Mouse (Mus musculus): Measurements from ENCODE around the gene Rpl18.

Rpl18 gene

DNA sequence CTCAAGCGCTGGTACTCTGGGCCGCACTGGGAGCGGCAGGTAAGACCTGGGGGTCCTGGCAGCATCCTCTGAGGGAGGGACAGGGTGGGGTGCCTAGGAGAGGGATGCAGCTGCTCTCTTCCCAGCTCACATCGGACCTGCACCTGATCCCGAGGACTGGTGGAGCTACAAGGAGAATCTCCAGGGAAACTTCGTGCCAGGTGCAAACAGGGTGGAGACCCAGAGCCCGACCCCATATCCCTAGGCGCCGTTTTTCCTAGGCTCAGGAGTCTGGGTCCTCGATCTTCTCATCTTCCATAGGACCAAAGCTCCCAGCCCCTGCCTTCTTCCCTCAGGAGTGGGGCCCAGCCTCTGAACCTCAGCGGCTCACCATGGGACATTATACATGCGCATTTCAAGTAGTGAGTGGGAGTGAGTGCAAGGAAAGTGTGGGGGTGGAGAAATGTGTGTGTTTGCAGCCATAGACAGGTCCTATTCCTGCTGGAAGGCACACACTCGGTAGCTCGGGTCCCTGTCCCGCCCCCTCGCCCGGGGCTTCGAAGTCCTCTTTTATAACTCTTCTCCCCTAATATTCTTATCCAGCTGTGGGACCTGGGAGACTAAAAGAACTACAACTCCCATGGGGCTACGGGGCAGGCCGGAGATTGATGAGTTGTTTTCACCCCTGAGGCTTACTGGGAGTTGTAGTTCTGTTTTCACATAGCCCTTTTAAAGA, 14.8 kb upstream of the Rpl18 start:
- DNase-seq (ENCODE audit: low spot score in 2 of 2), result peak; percentile 79 to 89

DNA sequence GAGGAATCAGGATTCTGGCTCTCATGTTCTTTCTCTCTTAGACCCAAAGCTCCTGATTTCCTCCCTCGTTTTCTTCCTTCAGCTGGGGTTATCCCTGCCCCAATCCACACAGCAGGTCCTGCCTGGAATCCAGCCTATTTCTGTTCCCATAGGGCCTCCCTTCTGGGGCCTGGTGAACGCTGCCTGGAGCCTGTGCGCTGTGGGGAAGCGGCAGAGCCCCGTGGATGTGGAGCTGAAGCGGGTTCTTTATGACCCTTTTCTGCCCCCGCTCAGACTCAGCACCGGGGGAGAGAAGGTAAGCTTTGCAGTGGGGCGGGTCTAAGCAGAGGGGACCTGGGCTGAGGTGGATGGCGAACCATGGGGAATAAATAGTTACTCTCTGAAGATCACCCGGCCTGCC, 14.2 kb upstream of the Rpl18 start:
- no peak for DNase-seq (ENCODE audit: low spot score in 2 of 2)

DNA sequence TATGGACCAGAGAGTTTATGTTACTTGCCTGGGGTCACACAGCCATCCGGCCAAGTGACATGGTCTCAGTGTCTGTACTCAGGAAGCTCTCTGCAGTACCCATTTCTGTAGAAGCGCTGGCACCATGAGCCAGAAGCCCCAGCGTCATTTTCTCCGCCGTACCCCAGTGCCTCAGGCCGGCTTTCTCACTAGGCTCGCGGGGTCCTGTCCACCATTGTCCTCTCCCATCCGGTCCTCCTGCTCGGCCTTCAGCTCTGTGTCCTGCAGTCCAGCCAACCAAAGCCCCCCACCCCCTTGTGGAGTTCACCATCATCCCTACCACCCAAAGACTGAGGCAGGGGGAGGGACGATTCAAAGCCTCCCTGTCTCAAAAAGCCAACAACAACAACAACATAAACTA, 13.7 kb upstream of the Rpl18 start:
- DNase-seq (ENCODE audit: low spot score in 2 of 2), result no peak

DNA sequence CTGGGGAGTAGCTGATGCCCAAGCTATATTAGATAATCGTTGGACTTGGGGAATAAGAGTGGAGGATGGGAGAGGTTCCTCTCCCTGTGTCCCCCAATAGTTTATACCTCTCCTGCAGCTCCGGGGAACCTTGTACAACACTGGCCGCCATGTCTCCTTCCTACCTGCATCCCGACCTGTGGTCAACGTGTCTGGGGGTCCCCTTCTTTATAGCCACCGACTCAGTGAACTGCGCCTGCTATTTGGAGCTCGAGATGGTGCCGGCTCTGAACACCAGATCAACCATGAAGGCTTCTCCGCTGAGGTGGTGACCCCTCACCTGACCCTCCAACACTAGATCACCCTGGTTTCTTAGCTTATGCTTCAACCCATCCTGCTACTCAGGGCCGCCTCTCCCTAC, 12.9 kb upstream of the Rpl18 start:
- no peak for DNase-seq (ENCODE audit: low spot score in 2 of 2)

DNA sequence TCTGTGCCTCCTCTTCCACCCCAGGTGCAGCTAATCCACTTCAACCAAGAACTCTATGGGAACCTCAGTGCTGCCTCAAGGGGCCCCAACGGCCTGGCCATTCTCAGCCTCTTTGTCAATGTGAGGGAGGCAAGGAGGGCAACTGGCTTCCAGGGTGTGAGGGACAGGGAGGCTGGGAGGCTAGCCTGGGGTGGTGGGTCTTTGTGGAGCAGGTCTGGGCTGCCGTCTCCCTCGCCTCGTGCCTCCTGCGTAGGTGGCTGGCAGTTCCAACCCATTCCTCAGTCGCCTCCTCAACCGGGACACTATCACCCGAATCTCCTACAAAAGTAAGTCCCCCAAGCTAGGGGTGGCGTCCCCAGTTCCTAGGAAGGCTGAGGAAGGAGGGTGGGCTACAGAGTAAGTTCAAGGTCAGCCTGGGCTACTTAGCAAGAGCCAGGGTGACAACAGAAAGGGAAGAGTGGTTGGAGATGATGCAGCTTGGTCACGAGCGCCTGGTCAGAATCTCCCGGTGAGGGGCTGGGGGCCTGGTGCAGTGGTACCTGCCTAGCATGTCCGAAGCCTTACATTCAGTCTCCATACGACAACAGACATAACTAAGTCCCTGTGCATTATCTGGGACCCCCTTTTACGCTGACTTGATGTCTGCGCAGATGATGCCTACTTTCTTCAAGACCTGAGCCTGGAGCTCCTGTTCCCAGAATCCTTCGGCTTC, 12.3 kb upstream of the Rpl18 start:
- DNase-seq (ENCODE audit: low spot score in 2 of 2), result no peak

DNA sequence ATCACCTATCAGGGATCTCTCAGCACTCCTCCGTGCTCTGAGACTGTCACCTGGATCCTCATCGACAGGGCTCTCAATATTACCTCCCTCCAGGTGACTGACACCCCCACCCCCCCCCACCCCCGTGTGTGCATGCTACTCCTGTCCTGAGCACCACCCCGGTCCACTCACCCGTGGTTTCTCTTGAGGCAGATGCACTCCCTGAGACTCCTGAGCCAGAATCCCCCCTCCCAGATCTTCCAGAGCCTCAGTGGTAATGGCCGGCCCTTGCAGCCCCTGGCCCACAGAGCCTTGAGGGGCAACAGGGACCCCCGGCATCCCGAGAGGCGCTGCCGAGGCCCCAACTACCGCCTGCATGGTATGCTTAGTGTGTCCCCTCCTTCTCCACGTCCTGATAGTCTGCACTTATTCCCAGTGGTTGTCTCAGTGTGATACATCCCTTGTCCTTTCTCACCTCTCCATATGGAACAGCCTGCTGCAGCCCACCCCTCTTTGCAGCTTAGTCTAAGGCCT, 11.7 kb upstream of the Rpl18 start:
- no peak for DNase-seq (ENCODE audit: low spot score in 2 of 2)

DNA sequence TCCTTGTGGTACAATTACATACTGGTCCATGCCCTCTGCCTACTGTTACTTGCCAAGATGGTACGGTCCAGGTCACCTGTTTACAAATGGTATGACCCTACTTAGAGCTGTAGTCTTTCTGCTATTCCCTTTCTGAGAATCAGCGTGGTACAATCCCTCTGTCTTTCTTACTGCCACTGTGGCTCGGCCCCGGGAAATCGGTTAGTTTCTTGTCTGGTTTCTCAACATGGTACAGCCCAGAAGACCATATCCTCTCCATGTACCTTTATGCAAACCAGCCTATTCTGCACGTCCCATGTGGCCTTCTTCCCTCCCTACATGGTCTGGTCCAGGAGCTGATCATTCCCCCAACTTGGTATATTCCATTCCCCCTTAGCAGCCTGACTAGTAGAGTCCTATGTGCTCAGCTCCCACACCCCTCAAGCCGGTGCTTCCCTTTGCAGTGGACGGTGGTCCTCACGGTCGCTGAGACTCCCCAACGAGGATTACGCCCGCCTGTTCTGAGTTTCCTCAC, 11.2 kb upstream of the Rpl18 start:
- DNase-seq (ENCODE audit: low spot score in 2 of 2), result peak; percentile 72 to 87

DNA sequence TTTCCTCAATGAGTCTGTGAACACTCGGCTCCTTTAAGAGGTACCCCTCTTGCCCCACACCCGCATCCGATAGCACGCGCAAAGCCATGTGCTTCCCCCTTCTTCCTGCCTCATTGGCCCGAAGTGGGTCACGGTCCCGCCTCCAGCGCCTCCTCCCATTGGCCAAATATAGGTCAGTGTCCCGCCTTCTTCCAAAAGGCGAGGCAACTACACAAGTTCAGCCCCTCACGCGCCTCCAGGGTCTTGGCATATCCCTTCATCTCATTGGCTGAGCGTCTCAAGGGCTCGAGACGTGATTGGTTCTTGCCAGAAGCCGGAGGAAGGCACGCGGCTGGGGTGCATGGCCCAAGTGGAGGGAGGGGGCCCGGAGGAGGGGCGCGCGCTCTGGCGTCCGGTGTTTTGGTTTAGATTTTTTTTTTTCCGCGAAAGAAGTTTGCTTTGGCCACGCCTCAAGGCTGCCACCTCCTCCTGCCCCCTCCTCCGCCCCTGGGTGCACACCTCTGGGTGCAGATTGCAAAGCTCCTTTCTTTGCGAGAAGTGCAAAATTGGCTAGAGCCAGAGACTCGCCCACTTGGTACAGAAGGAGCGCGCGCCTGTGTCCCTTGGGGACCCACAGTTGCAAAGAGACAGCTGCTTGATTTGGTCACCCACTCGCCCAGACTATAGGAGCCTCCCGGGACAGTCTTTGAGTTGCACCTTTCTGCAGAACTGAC, 10.4 kb upstream of the Rpl18 start, which contains the start of gene Dbp:
Gene Dbp, plus strand, starts transcription at position 359 of the 713 bp plus-strand sequence.
- peak; percentile 99 to 100 for DNase-seq (ENCODE audit: low spot score in 2 of 2)

DNA sequence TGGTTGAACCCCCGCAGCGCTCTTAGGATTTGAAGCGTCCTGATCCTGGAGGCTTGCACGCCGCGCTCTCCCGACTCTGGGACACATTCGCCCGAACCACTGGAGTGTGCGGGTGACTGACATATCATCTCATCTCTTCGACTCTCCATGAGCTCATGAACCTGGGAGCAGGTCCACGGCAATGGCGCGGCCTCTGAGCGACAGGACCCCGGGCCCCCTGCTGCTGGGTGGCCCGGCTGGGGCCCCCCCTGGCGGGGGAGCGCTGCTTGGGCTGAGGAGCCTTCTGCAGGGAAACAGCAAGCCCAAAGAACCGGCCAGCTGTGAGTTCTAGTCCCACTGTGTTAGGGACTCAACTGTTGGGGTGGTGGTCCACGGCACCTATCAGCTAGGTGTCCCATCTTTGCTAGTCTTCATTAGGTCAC, 9.8 kb upstream of the Rpl18 start:
- DNase-seq (ENCODE audit: low spot score in 2 of 2), result no peak

DNA sequence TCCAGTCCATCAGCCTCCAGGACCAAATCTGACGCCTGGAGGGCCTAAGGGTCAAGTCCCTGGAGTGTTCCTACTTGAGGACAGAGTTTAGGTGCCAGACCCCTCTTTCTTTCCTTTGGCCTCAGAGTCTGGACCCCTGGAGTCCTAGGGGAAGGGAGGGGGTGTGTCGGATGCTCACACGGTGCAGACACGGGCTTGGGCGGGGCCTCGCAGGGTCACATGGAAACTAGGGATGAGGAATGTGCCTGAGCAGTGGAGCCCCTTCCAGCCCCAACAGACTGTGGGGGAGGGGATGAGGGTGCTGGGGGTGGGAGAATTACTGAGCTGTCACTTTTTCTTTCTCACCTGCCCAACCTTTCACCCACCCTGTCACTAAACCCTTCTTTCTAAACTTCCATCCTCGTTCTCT, 9.4 kb upstream of the Rpl18 start:
- peak; percentile 70 to 84 for DNase-seq (ENCODE audit: low spot score in 2 of 2)

DNA sequence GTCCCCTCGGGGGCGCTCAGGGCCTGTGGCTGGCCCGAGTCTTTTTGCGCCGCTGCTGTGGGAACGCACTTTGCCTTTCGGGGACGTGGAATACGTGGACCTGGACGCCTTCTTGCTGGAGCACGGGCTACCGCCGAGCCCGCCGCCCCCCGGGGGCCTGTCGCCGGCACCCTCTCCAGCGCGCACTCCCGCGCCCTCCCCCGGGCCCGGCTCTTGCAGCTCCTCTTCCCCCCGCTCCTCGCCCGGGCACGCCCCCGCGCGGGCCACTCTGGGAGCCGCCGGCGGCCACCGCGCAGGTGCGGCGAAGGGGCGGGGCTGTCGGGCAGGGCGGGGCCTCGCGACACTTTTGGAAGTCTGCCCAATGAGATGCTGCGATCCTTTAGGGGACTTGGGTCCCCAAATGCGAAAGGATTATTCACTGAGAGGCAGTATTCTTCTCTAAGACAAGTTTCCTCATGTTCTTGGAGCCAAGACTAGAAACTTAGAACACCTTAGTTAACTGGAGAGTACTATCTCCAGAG, 8.5 kb upstream of the Rpl18 start:
- DNase-seq (ENCODE audit: low spot score in 2 of 2), result peak; percentile 75 to 83

DNA sequence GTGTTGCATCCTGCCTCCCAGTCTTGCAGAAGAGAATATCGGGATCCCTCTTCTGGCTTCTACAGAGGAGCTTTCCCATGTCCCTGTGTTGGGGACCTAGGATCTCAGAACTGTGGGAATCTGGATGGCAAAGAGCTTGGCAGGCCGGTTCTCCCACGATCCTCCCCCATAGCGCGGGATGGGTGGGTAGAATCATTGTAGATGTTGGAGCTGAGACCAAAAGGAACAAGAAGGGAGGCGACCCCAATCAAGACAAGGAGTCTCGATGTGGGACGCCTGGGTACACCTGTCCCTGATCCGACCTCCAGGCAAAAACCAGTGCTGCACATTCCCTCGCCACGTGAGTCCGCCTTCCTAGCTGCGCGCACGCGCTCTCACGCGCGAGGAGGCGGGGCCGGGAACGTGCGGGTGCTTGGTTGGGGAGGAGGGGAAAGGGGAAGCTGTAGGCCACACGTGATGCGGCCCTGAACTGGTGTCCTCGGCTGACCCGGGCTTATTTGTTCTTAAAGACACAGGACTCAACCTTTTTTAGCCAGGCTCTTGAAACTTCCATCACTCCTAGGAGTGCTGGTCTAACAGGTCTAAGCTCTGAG, 7.8 kb upstream of the Rpl18 start:
- peak; percentile 93 to 97 for DNase-seq (ENCODE audit: low spot score in 2 of 2)

DNA sequence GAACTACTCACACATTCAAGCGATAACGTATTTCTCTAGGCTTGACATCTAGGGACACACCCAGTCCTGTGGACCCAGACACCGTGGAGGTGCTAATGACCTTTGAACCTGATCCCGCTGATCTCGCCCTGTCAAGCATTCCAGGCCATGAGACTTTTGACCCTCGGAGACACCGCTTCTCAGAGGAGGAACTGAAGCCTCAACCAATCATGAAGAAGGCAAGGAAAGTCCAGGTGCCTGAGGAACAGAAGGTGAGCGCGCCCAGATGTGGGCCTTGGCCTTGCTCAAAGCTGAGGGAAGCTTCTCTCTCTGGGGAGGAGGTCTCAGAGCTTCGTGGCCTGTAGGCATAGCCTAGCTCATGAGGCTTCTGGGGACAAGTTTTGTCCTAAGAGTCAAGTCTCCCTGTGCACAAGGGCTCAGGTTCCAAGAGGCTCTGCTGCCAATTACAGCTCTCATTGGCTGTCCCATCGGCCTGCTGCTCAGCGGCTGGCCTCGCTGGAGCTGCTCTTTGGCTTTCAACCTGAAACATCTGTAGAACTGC, 7.0 kb upstream of the Rpl18 start:
- no peak for DNase-seq (ENCODE audit: low spot score in 2 of 2)

DNA sequence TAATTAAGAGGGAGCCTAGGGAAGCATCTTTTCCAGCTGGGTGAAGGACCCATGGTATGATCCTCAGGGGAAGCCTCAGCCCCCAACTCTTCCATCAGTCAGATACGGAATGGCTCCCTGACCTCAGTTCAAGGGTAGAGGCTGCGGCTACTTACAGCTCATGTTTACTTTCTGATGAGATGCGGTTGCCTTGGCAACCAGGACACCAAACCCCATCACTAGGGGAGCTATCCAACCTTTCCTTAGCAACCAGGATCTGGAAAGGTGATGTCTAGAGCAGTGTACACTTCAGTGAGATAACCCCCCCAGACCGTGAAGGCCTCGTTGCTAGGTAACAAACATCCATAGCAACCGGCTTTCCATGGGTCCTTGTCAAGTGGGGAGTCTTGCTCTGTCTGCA, 6.2 kb upstream of the Rpl18 start:
- no peak for DNase-seq (ENCODE audit: low spot score in 2 of 2)

DNA sequence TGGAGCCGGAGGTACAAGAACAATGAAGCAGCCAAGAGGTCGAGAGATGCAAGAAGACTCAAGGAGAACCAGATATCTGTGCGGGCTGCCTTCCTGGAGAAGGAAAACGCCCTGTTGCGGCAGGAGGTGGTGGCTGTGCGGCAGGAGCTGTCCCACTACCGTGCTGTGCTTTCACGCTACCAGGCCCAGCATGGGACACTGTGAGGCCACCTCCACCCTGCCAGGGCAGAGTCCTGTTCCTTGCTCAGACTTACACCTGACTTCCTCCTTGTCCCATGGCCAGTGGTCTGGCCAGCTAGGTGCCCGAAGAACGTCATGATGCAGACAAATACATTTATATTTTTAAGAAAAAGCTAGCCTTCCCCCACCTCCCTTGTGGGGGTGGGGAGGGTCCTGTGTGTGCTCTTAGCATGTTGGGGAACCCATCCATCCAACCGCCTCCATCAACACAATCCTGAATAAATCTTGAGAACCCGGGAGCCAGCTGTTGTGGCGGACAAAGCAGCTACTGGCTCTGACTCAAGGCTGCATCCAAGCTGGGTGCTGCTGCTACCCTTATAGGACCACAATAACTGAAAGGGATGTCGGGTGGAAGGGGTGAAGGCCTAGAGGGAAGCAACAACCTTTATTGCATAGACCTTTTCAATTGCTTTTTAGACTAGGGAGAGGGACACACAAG, 5.4 kb upstream of the Rpl18 start:
- no peak for DNase-seq (ENCODE audit: low spot score in 2 of 2)

DNA sequence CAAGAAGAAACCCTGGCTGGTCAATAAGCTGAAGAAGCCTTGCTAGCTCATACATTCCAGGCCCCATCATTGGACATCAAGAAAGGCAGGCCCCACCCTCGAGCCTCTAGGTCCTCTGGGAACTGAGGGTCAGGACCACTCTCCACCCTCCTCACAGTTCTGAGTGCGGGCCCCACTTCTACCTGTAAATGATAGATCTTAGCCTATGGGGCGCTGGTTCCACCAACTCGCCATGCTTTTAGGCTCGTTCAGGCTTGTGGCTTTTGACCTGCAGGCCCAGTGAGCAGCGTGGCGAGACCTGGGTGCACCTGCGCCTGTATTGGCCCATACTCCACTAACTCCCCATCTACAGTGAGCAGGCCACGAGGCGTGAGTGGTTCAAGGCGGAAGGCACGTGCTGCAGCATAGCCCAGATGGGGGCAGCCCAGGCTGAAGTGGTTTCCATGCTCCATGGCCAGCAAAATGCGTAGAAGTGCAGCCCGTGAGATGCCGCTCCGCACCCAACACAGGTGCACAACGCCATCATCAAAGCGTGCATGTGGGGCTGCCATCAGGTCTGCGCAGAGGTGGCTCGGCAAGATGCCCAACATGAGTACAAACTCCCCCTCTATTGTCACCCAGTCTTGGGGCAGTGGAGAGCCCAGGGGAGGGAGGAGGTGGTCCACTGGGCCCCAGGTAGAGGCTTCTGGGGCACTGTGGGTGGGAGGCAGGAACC, 4.6 kb upstream of the Rpl18 start:
- DNase-seq (ENCODE audit: low spot score in 2 of 2), result no peak

DNA sequence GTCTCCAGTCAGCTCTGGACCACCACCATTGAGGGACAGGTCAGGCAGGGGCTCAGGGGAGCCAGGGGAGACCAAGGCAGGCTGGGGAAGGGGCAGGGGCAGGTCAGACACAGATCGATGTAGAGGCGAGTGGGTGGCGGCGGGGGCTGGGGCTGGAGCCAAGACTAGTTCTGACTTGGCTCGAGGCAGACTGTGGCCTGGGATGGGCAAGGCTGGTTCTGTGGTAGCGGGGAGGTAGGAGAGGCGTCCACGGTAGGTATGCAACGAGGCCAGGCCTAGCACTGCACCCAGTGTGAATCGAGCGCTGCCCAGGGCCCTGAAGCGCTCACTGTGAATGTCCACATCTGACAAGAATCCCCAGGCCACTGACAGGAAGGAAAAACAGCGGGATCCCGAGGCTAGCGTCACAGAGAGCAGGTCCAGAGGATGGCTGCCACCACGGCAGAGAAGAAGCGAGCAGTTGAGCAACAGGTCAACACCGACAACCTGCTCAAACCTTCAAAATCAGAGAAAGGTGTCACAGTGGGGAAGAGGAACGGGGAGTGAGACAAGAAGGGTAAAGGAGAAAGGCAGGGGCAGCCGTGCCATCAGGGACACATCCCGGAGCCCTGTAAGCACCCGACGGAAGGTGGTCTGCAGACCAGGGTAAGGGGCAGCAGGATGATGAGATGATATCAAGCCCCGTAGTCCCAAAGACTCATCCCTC, 3.8 kb upstream of the Rpl18 start:
- DNase-seq (ENCODE audit: low spot score in 2 of 2), result no peak

DNA sequence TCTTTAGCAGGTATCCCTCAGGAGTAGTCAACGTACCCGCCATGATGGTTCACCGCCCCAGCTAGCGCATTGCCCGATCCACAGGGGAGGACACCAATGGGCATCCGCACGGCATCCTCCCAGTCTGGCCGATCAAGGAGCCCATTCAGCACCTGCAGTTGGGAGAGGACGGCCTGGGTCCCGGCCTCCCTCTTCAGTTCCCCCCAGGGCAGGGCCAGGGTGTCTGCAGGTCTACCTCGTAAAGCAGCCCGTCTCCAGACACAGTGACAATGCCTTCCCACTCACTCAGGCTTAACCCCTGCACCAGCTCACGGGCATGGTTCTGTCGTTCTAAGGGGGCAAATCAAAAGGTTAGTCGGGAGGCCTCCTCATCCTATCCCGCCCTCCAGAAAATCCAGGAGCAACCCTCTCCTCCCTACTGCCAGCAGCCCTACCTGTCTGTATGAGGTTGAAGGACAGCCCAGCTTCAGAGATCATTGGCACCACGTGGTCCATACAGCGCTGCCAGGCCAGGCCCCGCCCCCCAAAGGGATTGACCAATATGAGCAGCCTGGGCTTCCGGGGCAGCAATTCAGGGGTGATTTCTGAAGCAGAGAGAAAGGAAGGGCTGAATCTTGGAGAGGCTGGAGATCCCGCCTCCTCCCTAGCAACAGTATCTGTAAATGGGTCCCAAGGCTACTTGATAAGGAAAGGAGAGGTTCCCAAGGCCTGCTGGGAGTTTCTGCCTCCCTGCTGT, 3.1 kb upstream of the Rpl18 start:
- DNase-seq (ENCODE audit: low spot score in 2 of 2), result no peak

DNA sequence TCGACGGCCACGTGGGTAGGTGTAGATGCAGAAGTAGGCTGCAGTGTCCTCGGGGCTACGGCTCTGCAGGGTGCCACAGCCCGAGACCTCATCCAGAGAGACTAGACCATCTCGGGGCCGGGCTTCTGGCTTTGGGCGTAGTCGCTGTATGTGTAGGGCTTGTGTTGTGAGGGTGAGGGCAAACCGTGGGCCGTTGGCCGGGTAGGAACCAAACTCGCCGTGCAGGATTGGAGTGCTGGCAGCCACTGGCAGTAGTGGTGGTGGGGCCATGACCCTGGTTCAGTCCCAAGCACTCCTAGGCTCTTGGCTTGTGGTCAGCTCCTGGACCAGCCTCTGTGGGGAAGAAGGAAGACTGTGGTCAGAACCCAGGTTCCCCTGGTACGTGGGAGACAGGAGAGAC, 1.9 kb upstream of the Rpl18 start:
- DNase-seq (ENCODE audit: low spot score in 2 of 2), result no peak

All from frontal cortex, postnatal 36 days (tissue).